Mouse (Mus musculus) stomach, postnatal 0 days (tissue): ENCODE data around the gene Rapgef3.

Source experiments
- CTCF ChIP-seq: IDR thresholded peaks from 2 replicates; pipeline ENCODE4 v1.5.1; 2016; ENCODE audit warnings: antibody characterized with exemption, low read depth, mild to moderate bottlenecking, moderate library complexity
- EP300 ChIP-seq: optimal IDR thresholded peaks from 2 replicates; pipeline ENCODE3; 2016; ENCODE audit warnings: antibody characterized with exemption

DNA sequence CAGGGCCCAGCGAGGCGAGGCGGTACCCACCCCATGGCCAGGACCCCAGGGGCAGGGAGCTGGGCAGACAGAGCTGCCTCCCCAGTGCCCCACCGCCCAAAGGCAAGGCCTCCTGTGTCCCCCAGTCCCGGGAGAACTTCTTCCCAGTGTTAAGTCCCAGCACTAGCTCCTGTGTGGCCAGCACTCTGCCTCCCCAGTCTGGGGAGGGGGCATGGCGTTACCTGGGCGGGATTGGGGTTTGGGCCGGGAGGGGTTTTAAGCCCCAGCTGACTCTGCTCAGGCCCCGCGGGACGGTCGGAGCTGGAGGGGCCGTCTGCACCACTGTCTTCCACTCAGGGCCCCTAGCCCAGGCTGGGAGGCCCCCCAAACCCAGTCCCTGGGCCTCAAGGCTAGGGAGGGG lies 33.1 kb upstream of the Rapgef3 start:
- TF ChIP-seq EP300 (no peak), CTCF (no peak)
